Mouse (Mus musculus) heart, postnatal 25 days (tissue): ENCODE results near the gene Ddr2. TPM values are rescaled to one million over a fixed set of nuclear protein-coding genes. Genes with fewer than 3 reads are reported as not detected.

Experiments used
- DNase-seq: peaks from one replicate; pipeline ENCODE4 v3.0.0; 2022; ENCODE audit warnings: low spot score
- intact Hi-C: fragments of 180-260 bp; cut with DNase I; formaldehyde crosslinking; loops from one replicate; pipeline ENCODE4 v1.15.1; 2025
- total RNA-seq, 2 experiments: library from RNA; stranded (reverse); gene quantifications; 2 replicates each; pipeline ENCODE4 v1.2.3; 2021

The Ddr2 gene
- 10 to 100 TPM; 23.4 to 29.0 TPM for total RNA-seq

GRCm38 (mm10) chr1:170110516-170111332, at the start of gene Ddr2:
TSS of gene Ddr2 (minus strand) at chr1:170110762.
- intact Hi-C loops, result no loop called here
- DNase-seq, result peak; percentile 59

GRCm38 (mm10) chr1:170159707-170160106, 49.1 kb upstream of the Ddr2 start:
- intact Hi-C loops, result loop anchor here (5.0 kb wide), 1 partner anchor 43 kb away; no protein-coding TSS in a partner anchor
- DNase-seq, result no peak

- DNase-seq, result no peak
- intact Hi-C loops, result no loop called here
These were observed 45.2 kb upstream of the Ddr2 start for GRCm38 (mm10) chr1:170155761-170156160.

GRCm38 (mm10) chr1:170155298-170155697, 44.7 kb upstream of the Ddr2 start:
- intact Hi-C loops, result no loop called here
- DNase-seq, result no peak

GRCm38 (mm10) chr1:170153986-170154385, 43.4 kb upstream of the Ddr2 start:
- intact Hi-C loops, result no loop called here
- DNase-seq, result no peak

- intact Hi-C loops, result no loop called here
- no peak for DNase-seq
These were observed 42.0 kb upstream of the Ddr2 start for GRCm38 (mm10) chr1:170152552-170152951.

- DNase-seq, result no peak
- intact Hi-C loops, result no loop called here
These were observed 40.3 kb upstream of the Ddr2 start for GRCm38 (mm10) chr1:170150870-170151269.

GRCm38 (mm10) chr1:170149756-170150155, 39.2 kb upstream of the Ddr2 start:
- intact Hi-C loops, result no loop called here
- no peak for DNase-seq

- DNase-seq, result no peak
- intact Hi-C loops, result no loop called here
These were observed 38.0 kb upstream of the Ddr2 start for GRCm38 (mm10) chr1:170148536-170148935.

- no peak for DNase-seq
- intact Hi-C loops, result no loop called here
These were observed 37.3 kb upstream of the Ddr2 start for GRCm38 (mm10) chr1:170147651-170148448.

- intact Hi-C loops, result no loop called here
- no peak for DNase-seq
These were observed 35.0 kb upstream of the Ddr2 start for GRCm38 (mm10) chr1:170145606-170146005.

GRCm38 (mm10) chr1:170142256-170142871, 31.8 kb upstream of the Ddr2 start:
- intact Hi-C loops, result no loop called here
- DNase-seq, result no peak

GRCm38 (mm10) chr1:170141626-170142025, 31.1 kb upstream of the Ddr2 start:
- intact Hi-C loops, result no loop called here
- no peak for DNase-seq

GRCm38 (mm10) chr1:170136351-170137009, 25.9 kb upstream of the Ddr2 start:
- intact Hi-C loops, result loop anchor here (5.0 to 10.0 kb wide), 4 partner anchors 169 to 604 kb away; partner anchors contain the start of genes Hsd17b7 and Nuf2
- DNase-seq, result peak; percentile 63

- intact Hi-C loops, result loop anchor here (10.0 kb wide), 1 partner anchor 459 kb away; no protein-coding TSS in a partner anchor
- no peak for DNase-seq
These were observed 23.7 kb upstream of the Ddr2 start for GRCm38 (mm10) chr1:170134264-170134663.

- intact Hi-C loops, result loop anchor here (10.0 kb wide), 1 partner anchor 456 kb away; no protein-coding TSS in a partner anchor
- no peak for DNase-seq
These were observed 20.4 kb upstream of the Ddr2 start for GRCm38 (mm10) chr1:170130962-170131361.

GRCm38 (mm10) chr1:170124644-170125043, 14.1 kb upstream of the Ddr2 start:
- DNase-seq, result no peak
- intact Hi-C loops, result no loop called here

- intact Hi-C loops, result no loop called here
- no peak for DNase-seq
These were observed 3.1 kb upstream of the Ddr2 start for GRCm38 (mm10) chr1:170113616-170114015.

- intact Hi-C loops, result no loop called here
- no peak for DNase-seq
These were observed 1.7 kb upstream of the Ddr2 start for GRCm38 (mm10) chr1:170112261-170112660.
